Mouse (Mus musculus) left cerebral cortex, postnatal 10 days (tissue): Measurements from ENCODE around the gene Rack1. TPM values are rescaled to one million over a fixed set of nuclear protein-coding genes. Genes with fewer than 3 reads are reported as not detected.
"Not testable (repeated sequence)": the region's sequence is repeated elsewhere in the genome, so short reads cannot be mapped to it uniquely, and the experiment has no call there.

ENCODE experiments used
- DNase-seq, 2 experiments: peaks; one replicate each; pipeline ENCODE4 v3.0.0; 2021 to 2022; ENCODE audit warnings: low spot score in 2 of 2, mixed read lengths in 1 of 2; ENCODE audit errors: extremely low spot score in 1 of 2
- intact Hi-C: fragments of 180-260 bp; cut with DNase I; formaldehyde crosslinking; loops from one replicate; pipeline ENCODE4 v1.15.1; 2025
- total RNA-seq, 2 experiments: library from RNA; stranded (reverse); gene quantifications; 2 replicates each; pipeline ENCODE4 v1.2.3; 2021

The Rack1 gene
- 100 to 1,000 TPM; 345 to 360 TPM for total RNA-seq

DNA sequence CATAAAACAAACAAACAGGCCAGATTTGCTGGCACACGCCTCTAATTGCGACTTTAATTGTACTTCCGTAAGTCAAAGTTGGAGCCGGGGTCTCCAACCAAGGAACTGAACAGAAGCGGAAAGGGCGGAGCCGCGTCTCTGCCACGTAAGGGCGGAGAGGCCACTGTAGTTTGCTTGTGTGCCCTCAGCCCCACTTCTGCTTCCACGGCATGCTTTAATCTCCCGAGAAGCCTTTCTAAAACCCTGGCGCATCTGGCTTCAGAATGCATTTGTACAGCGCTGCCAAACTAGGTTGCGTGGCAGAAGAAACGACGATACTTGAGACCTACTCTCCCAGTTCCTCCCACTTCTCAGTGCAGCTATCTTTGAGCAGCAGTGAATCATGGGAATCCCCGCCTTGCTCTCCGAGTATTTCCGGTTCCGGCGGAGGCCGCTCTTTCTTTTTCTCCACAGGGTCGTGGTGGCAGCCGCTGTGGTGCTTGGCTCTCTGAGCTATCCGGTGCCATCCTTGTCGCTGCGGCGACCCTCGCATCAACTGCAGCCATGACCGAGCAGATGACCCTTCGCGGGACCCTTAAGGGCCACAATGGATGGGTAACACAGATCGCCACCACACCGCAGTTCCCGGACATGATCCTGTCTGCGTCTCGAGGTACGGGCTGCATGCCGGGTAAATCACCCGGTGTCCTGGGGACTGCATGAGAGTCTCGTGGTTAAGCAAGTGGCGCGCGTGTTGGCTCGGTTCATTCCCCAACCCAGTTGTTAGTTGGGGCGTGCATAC lies at the start of gene Rack1:
Rack1 (plus strand) TSS at position 412 of the 781 bp plus-strand sequence.
- DNase-seq, result peak; percentile 88 to 91
- intact Hi-C loops, result loop anchor here (2.0 to 10.0 kb wide), 2 partner anchors 15 to 465 kb away; no protein-coding TSS in a partner anchor

DNA sequence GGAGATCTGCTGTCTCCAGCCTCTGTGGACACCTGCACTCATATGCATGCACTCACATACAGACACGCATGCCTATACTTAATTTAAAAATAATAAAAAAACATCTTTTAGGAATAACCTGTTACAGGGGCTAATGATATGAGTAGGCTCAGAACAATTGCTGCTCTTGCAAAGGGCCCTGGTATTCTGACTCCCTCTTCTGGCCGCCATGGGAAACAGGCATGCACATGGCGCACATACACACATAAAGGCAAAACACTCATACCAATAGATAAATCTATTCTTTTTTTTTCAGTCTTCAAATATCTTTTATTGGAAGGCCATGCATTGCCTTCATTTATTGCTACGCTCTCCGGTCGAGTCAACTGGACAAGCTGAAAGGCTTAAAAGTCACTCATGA lies 49.7 kb upstream of the Rack1 start:
- intact Hi-C loops, result no loop called here
- DNase-seq, result no peak

DNA sequence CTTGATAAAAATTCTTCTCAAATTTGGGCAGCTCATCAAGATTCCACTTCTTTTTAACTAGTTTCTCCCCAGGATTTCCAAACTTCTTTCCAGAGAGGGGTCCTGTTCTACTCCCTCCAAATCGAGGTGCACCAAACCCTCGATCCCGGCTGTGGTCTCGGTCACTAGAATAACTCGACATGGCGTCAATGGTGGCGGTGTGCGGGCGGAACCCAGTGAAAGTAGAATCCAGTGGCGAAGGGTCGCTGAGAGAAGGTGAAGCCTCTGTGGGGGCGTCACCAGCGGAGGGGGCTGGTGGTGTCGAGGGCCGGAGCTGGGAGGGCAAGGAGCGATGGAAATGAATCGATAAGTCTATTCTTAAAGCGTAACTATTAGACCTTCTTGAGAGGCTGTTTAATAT lies 46.6 kb upstream of the Rack1 start:
- DNase-seq, intact Hi-C loops: not testable (repeated sequence)

DNA sequence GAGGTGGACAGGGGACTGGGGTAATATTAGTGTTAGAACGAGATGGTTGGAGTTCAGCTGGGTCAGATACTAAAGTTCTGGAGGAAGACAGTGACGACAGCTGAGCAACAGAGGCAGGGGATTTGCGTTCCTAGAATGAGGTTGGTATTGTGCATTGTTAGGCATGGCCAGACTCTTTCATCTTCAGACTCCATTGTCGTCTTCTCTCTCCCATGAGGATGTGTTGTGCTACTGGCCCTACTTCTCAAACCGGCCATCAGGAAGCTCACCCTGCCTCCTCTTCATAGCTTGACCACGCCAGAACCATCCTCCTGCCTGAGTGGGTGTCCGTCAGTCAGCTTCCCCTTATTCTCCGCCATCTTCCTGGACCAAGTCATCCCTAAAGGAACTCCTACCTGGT lies 41.1 kb upstream of the Rack1 start:
- DNase-seq, result no peak
- intact Hi-C loops, result no loop called here

DNA sequence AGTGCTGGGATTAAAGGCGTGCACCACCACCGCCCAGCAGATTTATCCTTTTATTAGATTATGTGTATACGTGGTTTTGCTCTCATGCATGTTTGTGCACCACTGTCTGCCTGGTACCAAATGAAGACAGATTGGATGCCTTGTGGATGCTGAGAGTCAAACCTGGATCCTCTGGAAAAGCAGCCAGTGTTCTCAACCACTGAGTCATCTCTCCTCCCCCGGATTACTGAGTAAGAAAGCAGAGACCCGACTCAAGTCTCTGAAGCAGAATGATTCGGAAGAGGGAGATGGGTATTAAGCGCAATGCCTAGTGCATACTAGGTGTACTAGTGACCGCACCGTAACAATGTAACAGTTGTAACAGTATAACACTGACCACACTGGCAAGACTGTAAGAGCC lies 36.0 kb upstream of the Rack1 start:
- intact Hi-C loops, result no loop called here
- no peak for DNase-seq

DNA sequence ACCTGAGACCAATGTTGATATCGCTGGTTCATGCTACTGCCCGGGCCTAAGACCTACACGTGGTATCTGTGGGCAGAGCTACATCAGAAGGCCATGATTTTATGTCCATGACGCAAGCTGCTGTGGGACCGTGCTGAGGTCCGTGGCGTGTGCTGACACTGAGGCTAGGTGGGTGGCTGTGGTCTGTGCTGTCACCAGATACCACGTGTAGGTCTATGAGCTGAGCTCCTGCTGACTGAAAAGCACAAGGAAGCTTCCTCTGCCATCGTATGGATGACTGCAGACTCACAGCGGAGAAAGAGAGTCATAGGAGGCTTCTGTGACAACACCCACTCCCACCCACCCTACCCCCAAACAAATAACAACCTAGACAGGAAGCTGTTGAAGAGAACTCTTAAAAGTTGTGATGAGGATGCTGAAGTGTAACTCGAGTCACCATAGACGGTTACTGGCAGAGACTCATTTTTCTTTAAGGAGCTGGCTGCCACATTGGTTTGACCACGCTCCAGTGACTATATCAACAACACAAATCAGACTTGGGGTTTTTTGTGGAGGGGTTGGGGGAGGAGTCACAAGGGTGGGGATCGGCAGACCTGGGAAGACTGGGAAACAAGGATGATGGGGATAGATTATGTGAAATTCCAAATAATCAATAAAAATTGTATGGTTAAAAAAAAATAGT lies 32.8 kb upstream of the Rack1 start:
- intact Hi-C loops, result no loop called here
- no peak for DNase-seq

DNA sequence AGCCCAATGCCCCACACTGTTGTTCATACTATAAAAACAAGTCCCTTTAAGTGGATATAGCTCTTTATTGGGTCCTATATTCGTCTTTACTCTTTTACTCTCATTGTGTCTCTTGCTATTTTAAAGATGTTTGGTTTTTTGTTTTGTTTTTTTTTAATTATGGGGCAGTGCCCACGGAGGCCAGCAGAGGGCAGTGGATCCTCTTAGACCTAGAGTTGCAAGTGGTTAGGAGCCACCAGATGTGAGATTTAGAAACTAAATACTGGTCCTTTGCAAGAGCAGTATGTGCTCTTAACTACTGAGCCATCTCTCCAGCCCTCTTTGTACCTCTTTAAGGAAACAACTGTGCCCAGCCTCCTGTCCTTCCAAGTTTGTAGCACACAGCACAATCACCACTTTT lies 28.4 kb upstream of the Rack1 start:
- intact Hi-C loops, result loop anchor here (10.0 kb wide), 1 partner anchor 1907 kb away; no protein-coding TSS in a partner anchor
- no peak for DNase-seq

DNA sequence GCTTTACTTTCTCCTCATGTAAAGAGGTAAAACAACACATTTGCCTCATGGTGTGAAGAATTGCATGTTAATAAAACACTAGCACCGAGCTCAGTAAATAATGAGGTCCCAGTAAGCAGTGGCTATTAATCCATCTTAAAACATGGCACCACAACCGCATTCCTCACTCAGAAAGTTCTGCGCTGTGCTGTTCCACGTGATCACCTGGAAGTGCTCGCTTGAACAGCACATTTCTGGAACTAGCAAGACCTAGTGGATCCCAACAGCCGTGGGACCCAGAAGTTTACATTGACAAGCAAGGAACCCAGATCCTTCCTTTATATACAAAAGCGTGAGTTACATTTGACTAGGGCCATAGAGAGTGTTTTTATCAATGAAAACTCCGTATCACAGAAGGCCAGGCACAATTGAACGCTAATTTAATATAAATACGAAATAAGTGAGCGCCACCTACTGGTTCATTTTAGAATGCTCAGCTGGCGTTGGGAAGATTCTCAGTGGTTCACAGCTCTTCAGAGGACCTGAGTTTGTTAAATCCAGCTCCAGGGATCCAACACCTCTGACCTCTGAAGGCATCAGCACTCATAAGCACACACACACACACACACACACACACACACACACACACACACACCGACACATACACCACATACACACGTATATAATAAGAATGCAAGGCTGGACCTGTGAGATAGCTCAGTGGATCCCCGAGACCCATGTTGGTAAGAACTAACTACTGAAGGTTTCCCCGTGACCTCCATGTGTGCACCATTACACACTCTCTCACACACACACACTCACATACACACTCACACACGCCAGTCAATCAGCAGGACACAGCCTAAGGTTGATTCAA lies 25.5 kb upstream of the Rack1 start:
- intact Hi-C loops, result loop anchor here (5.0 to 10.0 kb wide), 2 partner anchors 1842 to 1910 kb away; no protein-coding TSS in a partner anchor
- peak in 1 of 2 experiments; percentile 52 for DNase-seq

DNA sequence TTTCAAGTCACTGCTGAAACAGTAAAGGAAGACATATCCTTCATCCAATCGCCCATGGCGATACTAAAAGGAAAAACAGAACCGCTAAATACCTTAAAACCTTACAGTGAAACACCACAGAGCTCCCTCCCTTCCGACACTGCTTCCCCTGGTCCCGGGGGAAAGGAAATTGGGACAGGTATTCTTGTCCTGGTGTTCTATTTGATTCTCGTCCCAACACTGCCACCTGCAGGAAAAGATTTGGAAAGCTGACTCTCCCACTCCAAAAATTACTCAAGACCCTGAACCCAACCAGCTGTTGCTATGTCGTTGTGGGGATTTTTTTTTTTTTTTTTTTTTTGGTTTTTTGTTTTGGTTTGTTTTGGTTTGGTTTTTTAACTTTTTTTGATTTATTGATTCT lies 24.6 kb upstream of the Rack1 start:
- peak; percentile 54 to 59 for DNase-seq
- intact Hi-C loops, result loop anchor here (5.0 to 10.0 kb wide), 2 partner anchors 1843 to 1911 kb away; no protein-coding TSS in a partner anchor

DNA sequence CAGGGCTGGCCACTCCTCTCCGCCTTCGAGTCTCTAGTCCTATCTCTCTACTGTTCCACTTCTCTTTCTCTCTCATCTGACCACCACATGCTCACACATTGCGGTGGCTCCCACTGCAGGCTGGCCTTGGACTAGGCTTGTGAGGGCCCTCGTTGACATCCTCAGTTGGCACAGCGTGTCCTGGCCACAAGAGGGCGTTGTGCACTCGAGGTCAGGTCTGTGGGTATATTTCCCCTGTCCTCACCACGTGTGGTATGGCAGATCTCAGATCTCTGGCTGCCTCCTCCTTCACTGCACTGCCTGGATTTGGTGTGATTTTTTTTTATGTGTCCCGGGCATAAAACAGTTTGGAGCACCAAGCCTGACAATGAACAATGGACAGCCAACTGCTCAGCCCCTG lies 23.5 kb upstream of the Rack1 start:
- peak in 1 of 2 experiments; percentile 39 for DNase-seq
- intact Hi-C loops, result loop anchor here (5.0 to 10.0 kb wide), 2 partner anchors 1844 to 1912 kb away; no protein-coding TSS in a partner anchor

DNA sequence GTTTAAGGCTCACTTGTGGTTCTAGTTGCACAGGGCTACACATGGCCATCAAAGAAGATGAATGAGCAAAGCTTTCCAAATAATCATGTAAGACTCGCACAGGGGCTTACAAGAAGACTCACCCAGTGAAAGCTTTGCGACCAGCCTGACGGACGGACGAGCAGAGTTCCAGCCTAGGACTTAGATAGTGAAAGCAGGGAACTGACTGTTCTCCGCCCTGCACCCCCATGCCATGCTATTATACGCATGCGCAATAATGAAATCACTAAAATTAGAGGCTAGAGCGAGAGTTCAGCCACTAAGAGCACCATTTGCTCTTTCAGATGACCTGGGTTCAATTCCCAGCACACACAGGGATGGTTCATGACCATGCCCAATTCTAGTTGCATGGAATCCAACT lies 22.8 kb upstream of the Rack1 start:
- intact Hi-C loops, result loop anchor here (5.0 to 10.0 kb wide), 2 partner anchors 1845 to 1913 kb away; no protein-coding TSS in a partner anchor
- DNase-seq, result no peak

DNA sequence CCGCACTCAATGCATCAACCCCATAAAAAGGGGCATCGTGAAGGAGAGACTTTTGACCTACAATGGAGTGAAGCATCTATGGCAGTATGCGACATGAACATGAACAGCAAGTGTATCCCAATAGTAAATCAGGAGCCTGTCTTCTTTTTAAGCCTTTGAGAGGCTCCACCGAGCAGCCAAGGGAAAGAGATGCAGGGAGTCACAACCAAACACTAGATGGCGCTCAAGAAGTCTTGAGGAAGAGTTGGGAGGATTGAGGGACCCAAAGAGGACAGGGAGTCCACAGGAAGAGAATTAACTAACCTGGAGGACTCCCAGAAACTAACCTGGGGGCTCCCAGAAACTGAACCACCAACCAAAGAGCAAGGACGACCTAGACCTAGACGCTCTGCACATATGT lies 20.7 kb upstream of the Rack1 start:
- DNase-seq, result no peak
- intact Hi-C loops, result loop anchor here (5.0 to 10.0 kb wide), 2 partner anchors 1847 to 1915 kb away; no protein-coding TSS in a partner anchor

DNA sequence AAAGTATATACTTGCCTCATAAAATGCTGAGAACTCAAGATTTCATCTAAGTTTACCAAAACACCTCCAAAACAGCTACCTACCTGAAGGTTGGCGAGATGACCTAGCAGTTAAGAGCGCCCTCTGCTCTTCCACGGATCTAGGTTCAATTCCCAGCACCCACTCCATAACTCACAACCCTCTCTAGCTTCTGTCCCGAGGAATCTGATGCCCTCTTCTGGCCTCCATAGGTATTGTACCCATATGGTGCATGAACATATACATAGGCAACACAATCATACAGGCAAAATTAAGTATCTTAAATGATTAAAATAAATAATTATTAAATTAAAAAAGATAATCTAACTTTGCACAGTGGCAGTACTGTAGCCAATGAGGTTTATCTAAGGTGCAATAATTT lies 17.9 kb upstream of the Rack1 start:
- no peak for DNase-seq
- intact Hi-C loops, result no loop called here

DNA sequence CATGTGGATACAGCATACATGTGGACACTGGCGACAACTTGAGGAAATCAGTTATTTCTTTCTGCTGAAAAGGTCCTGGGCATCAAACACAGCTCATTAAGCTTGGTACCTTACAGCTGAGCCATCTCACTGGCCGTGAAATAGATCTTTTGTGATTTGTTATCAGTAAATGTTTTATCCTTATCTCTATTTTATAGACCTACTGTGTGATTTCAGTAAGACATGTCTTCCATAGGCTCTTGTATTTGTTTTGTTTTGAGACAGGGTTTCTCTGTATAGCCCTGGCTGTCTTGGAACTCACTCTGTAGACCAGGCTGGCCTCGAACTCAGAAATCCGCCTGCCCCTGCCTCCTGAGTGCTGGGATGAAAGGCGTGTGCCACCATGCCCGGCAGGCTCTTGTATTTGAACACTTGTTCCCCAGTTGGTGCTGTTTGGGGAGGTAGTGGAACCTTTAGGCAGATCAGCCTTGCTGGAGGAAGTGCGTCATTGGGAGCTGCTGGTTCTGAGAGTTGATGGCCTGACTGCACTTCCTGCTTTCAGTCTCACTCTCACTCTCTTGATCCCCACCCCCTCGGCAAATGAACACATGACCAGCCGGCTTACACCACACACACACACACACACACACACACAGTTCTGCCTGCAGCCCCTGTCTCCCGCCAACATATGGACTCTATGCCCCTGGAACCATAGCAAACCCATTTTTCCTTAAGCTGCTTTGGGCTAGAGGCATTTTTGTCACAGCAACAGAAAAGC lies 12.5 kb upstream of the Rack1 start:
- peak in 1 of 2 experiments; percentile 55 for DNase-seq
- intact Hi-C loops, result loop anchor here (5.0 kb wide), 1 partner anchor 320 kb away; no protein-coding TSS in a partner anchor

DNA sequence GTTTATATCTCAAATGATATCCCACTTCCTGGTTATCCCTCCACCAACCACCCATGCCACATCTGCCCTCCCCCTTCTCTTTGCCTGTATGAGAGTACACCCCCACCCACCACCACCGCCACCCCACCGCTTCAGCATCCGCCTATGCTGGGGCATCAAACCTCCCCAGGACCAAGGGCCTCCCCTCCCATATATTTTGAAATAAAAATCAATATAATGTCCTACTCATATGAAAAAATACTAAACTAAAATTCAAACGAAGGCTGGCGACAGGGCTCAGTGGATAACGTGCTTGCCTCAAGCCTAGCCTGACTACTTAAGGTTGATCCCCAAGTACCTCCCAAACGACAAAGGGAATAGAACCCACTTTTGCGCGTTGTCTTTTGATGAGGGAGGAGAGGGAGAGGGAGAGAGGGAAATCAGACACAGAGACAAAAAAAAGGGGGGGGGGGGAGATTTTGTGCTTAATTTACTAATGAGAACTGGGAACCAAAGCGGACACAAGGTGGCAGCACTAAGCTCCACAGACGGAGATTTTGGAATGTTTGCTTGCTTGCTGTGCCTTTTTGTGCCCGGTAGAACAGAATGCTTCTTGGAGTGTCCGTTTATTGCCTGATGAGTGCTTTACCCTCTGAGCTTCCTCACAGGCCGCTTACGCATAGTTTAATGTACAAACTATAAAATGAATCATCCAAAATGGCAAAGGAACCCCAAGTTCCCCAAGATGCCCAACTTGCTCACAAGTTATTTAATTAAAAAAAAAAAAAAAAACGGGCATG lies 11.6 kb upstream of the Rack1 start:
- DNase-seq, result peak; percentile 62 to 78
- intact Hi-C loops, result loop anchor here (5.0 kb wide), 1 partner anchor 319 kb away; no protein-coding TSS in a partner anchor

DNA sequence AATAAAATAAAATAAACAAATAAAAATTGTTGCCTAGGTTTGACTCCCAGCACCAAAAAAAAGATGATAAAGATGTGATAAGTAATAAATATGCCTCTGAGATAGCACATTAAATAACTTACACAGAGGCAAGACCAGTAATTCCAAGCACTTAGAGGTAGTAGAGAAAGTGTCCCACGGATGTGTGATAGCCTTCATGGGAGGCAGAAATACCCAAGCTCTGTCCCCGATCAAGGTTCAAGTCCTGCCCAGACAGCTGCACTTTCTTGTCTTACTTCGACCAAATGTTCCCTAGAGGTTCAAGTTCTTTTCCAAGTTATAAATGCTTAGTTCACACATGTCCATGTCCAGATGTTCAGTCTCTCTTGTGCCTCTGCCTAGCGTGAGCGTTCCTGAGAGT lies 10.9 kb upstream of the Rack1 start:
- intact Hi-C loops, result loop anchor here (5.0 kb wide), 1 partner anchor 318 kb away; no protein-coding TSS in a partner anchor
- no peak for DNase-seq
